Mouse (Mus musculus) forebrain, postnatal 0 days (tissue): ENCODE data around the gene Cenph. TPM values are rescaled to one million over a fixed set of nuclear protein-coding genes. Genes with fewer than 3 reads are reported as not detected.
"Not testable (repeated sequence)": the region's sequence is repeated elsewhere in the genome, so short reads cannot be mapped to it uniquely, and the experiment has no call there.

Source experiments
- ATAC-seq: fragments of 200-750 bp; cut with Nextera tagmentation; 2 replicates; pipeline ENCODE4 v1.8.0; 2017; ENCODE audit warnings: mild to moderate bottlenecking, moderate library complexity
- DNase-seq: peaks from one replicate; pipeline ENCODE4 v3.0.0-alpha.2; 2015
- H3K27ac ChIP-seq: fragments of 300-500 bp; sonication (generic); 2 replicates; pipeline ENCODE4 v1.5.1; 2014; ENCODE audit warnings: low read depth, mild to moderate bottlenecking, antibody characterized with exemption, low read length, moderate library complexity, mixed read lengths
- H3K27me3 ChIP-seq: fragments of 300-500 bp; sonication (generic); 2 replicates; pipeline ENCODE4 v1.6.1; 2014; ENCODE audit warnings: mild to moderate bottlenecking, low read length, mixed read lengths; ENCODE audit not compliant: insufficient read depth
- H3K36me3 ChIP-seq: fragments of 300-500 bp; sonication (generic); 2 replicates; pipeline ENCODE4 v1.6.1; 2014; ENCODE audit warnings: mild to moderate bottlenecking, moderate library complexity; ENCODE audit not compliant: insufficient read depth
- H3K4me1 ChIP-seq: fragments of 300-500 bp; sonication (generic); 2 replicates; pipeline ENCODE4 v1.6.1; 2014; ENCODE audit warnings: antibody characterized with exemption; ENCODE audit not compliant: insufficient read depth
- H3K4me2 ChIP-seq: fragments of 300-500 bp; sonication (generic); 2 replicates; pipeline ENCODE4 v1.6.1; 2014; ENCODE audit warnings: low read depth, mild to moderate bottlenecking, moderate library complexity
- H3K4me3 ChIP-seq: fragments of 300-500 bp; sonication (generic); 2 replicates; pipeline ENCODE4 v1.5.1; 2014; ENCODE audit warnings: low read depth, low read length, mixed read lengths
- H3K9ac ChIP-seq: fragments of 300-500 bp; sonication (generic); 2 replicates; pipeline ENCODE4 v1.6.1; 2014; ENCODE audit warnings: mild to moderate bottlenecking
- H3K9me3 ChIP-seq: fragments of 300-500 bp; sonication (generic); 2 replicates; pipeline ENCODE4 v1.6.1; 2016; ENCODE audit warnings: low read length
- CTCF ChIP-seq: sonication (generic); IDR thresholded peaks from 2 replicates; pipeline ENCODE4 v1.5.1; 2016; ENCODE audit warnings: antibody characterized with exemption, control low read depth, low read depth
- WGBS: fragments of 180-500 bp; shearing (Covaris S2); extraction: QIAGEN DNeasy Blood & Tissue Kit; methylation state at CpG from one replicate; pipeline ENCODE4 v1.1.7; 2014; 5-methylcytosine and 5-hydroxymethylcytosine counted together
- polyA plus RNA-seq: library from polyadenylated mRNA; unstranded; fragments of >200 nt; fragmentation: Nextera tagmentation; extraction: Ambion mirVana; gene quantifications from 2 replicates; pipeline ENCODE4 v1.2.1, GENCODE M21; 2015
- total RNA-seq: library from RNA; depleted of rRNA; stranded (reverse); fragments of >200 nt; gene quantifications from 2 replicates; pipeline ENCODE4 v1.2.3, GENCODE M21; 2014

Gene Cenph
- total and polyA plus RNA-seq, 2 experiments from 2014 or later, result 4.9 to 7.7 TPM

DNA sequence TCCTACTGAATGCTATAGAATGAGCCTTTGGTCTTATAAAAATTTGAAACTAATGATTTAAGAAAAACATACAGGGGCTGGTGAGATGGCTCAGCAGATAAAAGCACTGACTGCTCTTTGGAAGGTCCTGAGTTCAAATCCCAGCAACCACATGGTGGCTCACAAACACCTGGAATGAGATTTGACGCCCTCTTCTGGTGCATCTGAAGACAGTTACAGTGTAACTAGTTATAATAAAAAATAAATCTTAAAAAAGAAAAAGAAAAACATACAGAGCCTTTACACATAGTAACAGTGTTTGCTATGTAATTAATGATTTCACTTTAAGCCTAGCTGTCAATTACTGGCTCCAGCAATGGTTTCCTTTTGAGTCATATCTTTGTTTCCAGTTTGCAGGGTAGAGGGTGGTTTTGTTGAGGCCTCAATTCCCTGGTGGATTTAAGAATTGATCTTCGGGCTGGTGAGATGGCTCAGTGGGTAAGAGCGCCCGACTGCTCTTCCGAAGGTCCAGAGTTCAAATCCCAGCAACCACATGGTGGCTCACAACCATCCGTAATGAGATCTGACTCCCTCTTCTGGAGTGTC is 44.1 kb downstream of the Cenph start:
- H3K9ac ChIP-seq, DNase-seq, H3K4me1 ChIP-seq, ATAC-seq, H3K9me3 ChIP-seq, H3K27me3 ChIP-seq: not testable (repeated sequence)
- peaks cover 16% of the 10 kb centered on the region for H3K36me3 ChIP-seq
- peak overlapping the region; percentile 76 for H3K4me2 ChIP-seq
- TF ChIP-seq CTCF, result 0 out of 2 replicates have a peak, but pooled peaks have one; percentile 5
- H3K27ac ChIP-seq, result peak overlapping the region; percentile 94; the same call in 1 of the 2 replicates
- 93% methylated on average over 5 of the region's 6 CpGs for WGBS
- peak overlapping the region; percentile 77 for H3K4me3 ChIP-seq

- Histone ChIP-seq H3K4me2 (peak within 1 kb of the TSS; percentile 76), H3K27me3 (no peaks in the 10 kb centered on the region), H3K27ac (peak within 1 kb of the TSS; percentile 94), H3K4me1 (peaks cover 6% of the 10 kb centered on the region; the same call in 1 of the 2 replicates), H3K9ac (peak within 1 kb of the TSS; percentile 90), H3K4me3 (peak within 1 kb of the TSS; percentile 77), H3K9me3 (no peaks in the 10 kb centered on the region), H3K36me3 (peaks cover 11% of the 10 kb centered on the region; the same call in 1 of the 2 replicates)
- WGBS, result under 1% methylated on average over 19 of the region's 19 CpGs
- peak; percentile 100 for ATAC-seq
- peak; percentile 96 for DNase-seq
- no peak for TF ChIP-seq CTCF
Measured at GRCm38 (mm10) chr13:100730861-100731176, 44.9 kb downstream of the Cenph start, which contains the start of gene Cdk7. Cdk7 (minus strand) TSS chr13:100730939.

GRCm38 (mm10) chr13:100730153-100730860 is 45.4 kb downstream of the Cenph start:
- Histone ChIP-seq H3K27ac (peak overlapping the region; percentile 94), H3K4me1 (peaks cover 6% of the 10 kb centered on the region; the same call in 1 of the 2 replicates), H3K9me3 (no peaks in the 10 kb centered on the region), H3K4me2 (peak overlapping the region; percentile 76), H3K4me3 (peak overlapping the region; percentile 77), H3K36me3 (peaks cover 10% of the 10 kb centered on the region; the same call in 1 of the 2 replicates), H3K9ac (peak overlapping the region; percentile 90), H3K27me3 (no peaks in the 10 kb centered on the region)
- no peak for TF ChIP-seq CTCF
- peak; percentile 76 for ATAC-seq
- 2% methylated on average over 30 of the region's 30 CpGs for WGBS
- DNase-seq, result no peak

DNA sequence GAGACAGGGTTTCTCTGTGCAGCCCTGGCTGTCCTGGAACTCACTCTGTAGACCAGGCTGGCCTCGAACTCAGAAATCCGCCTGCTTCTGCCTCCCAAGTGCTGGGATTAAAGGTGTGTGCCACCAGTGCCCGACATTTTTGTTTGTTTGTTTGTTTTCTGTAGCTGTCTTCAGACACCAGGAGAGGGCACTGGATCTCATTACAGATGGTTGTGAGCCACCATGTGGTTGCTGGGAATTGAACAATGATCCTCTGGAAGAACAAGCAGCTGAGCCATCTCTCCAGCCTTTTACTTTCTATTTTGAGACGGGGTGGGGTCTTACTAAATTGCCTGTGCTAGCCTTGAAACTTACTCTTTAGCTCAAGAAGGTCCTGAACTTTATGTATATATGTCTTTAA is 47.2 kb downstream of the Cenph start:
- not testable (repeated sequence) for H3K4me1 ChIP-seq, H3K27me3 ChIP-seq, H3K4me2 ChIP-seq, H3K9me3 ChIP-seq, ATAC-seq, H3K4me3 ChIP-seq, H3K27ac ChIP-seq, H3K9ac ChIP-seq, DNase-seq
- H3K36me3 ChIP-seq, result peaks cover 13% of the 10 kb centered on the region; the same call in 1 of the 2 replicates
- WGBS, result 96% methylated on average over 4 of the region's 4 CpGs

GRCm38 (mm10) chr13:100728086-100728485 is 47.6 kb downstream of the Cenph start:
- Histone ChIP-seq H3K4me1 (peaks cover 6% of the 10 kb centered on the region; the same call in 1 of the 2 replicates), H3K36me3 (peaks cover 13% of the 10 kb centered on the region; the same call in 1 of the 2 replicates), H3K4me3 (no peak overlapping the region), H3K9me3 (no peaks in the 10 kb centered on the region), H3K9ac (no peak overlapping the region), H3K4me2 (no peak overlapping the region), H3K27ac (no peak overlapping the region), H3K27me3 (no peaks in the 10 kb centered on the region)
- no peak for TF ChIP-seq CTCF
- no peak for ATAC-seq
- WGBS, result 94% methylated on average over 5 of the region's 5 CpGs
- DNase-seq, result no peak

GRCm38 (mm10) chr13:100725194-100725593 is 50.5 kb downstream of the Cenph start:
- peaks cover 6% of the 10 kb centered on the region; the same call in 1 of the 2 replicates for H3K4me1 ChIP-seq
- no peak overlapping the region for H3K4me2 ChIP-seq
- ATAC-seq (no peak), DNase-seq (no peak)
- 85% methylated on average over 10 of the region's 10 CpGs for WGBS
- TF ChIP-seq CTCF, result no peak
- no peaks in the 10 kb centered on the region for H3K9me3 ChIP-seq
- H3K36me3 ChIP-seq, result peaks cover 27% of the 10 kb centered on the region
- H3K27me3 ChIP-seq, result no peaks in the 10 kb centered on the region
- no peak overlapping the region for H3K9ac ChIP-seq
- no peak overlapping the region for H3K4me3 ChIP-seq
- no peak overlapping the region for H3K27ac ChIP-seq
